Mouse (Mus musculus) liver, adult 2 months (tissue): ENCODE data around the gene Aldh3b3. TPM values are rescaled to one million over a fixed set of nuclear protein-coding genes. Genes with fewer than 3 reads are reported as not detected.
A peak's percentile ranks its signal among the peaks of the same experiment; 100 is the strongest.
"Not testable (repeated sequence)": the region's sequence is repeated elsewhere in the genome, so short reads cannot be mapped to it uniquely, and the experiment has no call there.

Experiments used
- DNase-seq: peaks from one replicate; pipeline ENCODE4 v3.0.0-alpha.2; 2011; ENCODE audit warnings: low read depth, low spot score; ENCODE audit errors: extremely low read depth
- H3K27ac ChIP-seq: fragments of 200-500 bp; replicated peaks from 2 replicates; pipeline ENCODE4 v1.5.1; 2012; ENCODE audit warnings: low read depth, mild to moderate bottlenecking, control low read depth, inconsistent platforms, low read length; ENCODE audit not compliant: insufficient read depth
- H3K27me3 ChIP-seq: fragments of 200-500 bp; 2 replicates; pipeline ENCODE4 v1.6.1; 2012; ENCODE audit warnings: mild to moderate bottlenecking, moderate library complexity, low read length, inconsistent platforms; ENCODE audit not compliant: control insufficient read depth, insufficient read depth
- H3K36me3 ChIP-seq: fragments of 200-500 bp; 2 replicates; pipeline ENCODE4 v1.6.1; 2012; ENCODE audit warnings: low read length, inconsistent platforms; ENCODE audit not compliant: control insufficient read depth, insufficient read depth
- H3K4me1 ChIP-seq: fragments of 200-500 bp; 2 replicates; pipeline ENCODE4 v1.6.1; 2011; ENCODE audit warnings: low read length; ENCODE audit not compliant: control insufficient read depth, insufficient read depth
- H3K4me3 ChIP-seq: fragments of 200-500 bp; 2 replicates; pipeline ENCODE4 v1.5.1; 2011; ENCODE audit warnings: low read depth, mild to moderate bottlenecking, control low read depth, low read length, moderate library complexity; ENCODE audit not compliant: insufficient read depth
- H3K79me2 ChIP-seq: fragments of 200-500 bp; 2 replicates; pipeline ENCODE4 v1.6.1; 2012; ENCODE audit warnings: inconsistent platforms, mild to moderate bottlenecking, low read length, moderate library complexity; ENCODE audit not compliant: control insufficient read depth, insufficient read depth
- H3K9ac ChIP-seq: fragments of 200-500 bp; 2 replicates; pipeline ENCODE4 v1.6.1; 2012; ENCODE audit warnings: low read depth, mild to moderate bottlenecking, control low read depth, inconsistent platforms, low read length
- CTCF ChIP-seq: fragments of 200-500 bp; IDR thresholded peaks from 2 replicates; pipeline ENCODE4 v1.5.1; 2011; ENCODE audit warnings: low read depth, low read length, control low read depth
- POLR2A ChIP-seq: fragments of 200-500 bp; IDR thresholded peaks from 2 replicates; pipeline ENCODE4 v1.6.1; 2011; ENCODE audit warnings: low read length, control low read depth; ENCODE audit not compliant: insufficient read depth; ENCODE audit errors: extremely low read depth
- WGBS: fragments of 180-500 bp; shearing (Covaris S2); methylation state at CpG from one replicate; pipeline ENCODE4 v1.1.7; 2018; 5-methylcytosine and 5-hydroxymethylcytosine counted together
- polyA plus RNA-seq: library from polyadenylated mRNA; depleted of rRNA; stranded (reverse); fragments of >200 nt; gene quantifications from 2 replicates; pipeline ENCODE4 v1.2.3, GENCODE M21; 2012
- total RNA-seq: library from RNA; depleted of rRNA; stranded (reverse); fragments of >200 nt; gene quantifications from 2 replicates; pipeline ENCODE4 v1.2.3, GENCODE M21; 2014

Gene Aldh3b3
- total and polyA plus RNA-seq, 2 experiments = 0.74 to 7.7 TPM

- no peak within 1 kb of the TSS for H3K4me3 ChIP-seq
- H3K79me2 ChIP-seq = no peaks in the 10 kb centered on the region
- no peak for DNase-seq
- H3K9ac ChIP-seq = no peak within 1 kb of the TSS
- no peaks in the 10 kb centered on the region for H3K27me3 ChIP-seq
- H3K4me1 ChIP-seq = no peaks in the 10 kb centered on the region
- no peaks in the 10 kb centered on the region for H3K36me3 ChIP-seq
- 80% methylated on average over 9 of the region's 9 CpGs for WGBS
- H3K27ac ChIP-seq = no peak within 1 kb of the TSS
- TF ChIP-seq CTCF = no peak
- no peak for TF ChIP-seq POLR2A
These were observed 13.8 kb downstream of the Aldh3b3 start, which contains the start of gene Aldh3b2 for GRCm38 (mm10) chr19:3972229-3972628. TSS of gene Aldh3b2 (plus strand) at chr19:3972328.

GRCm38 (mm10) chr19:3974608-3975007, 16.2 kb downstream of the Aldh3b3 start:
- H3K4me1 ChIP-seq, H3K27me3 ChIP-seq, H3K36me3 ChIP-seq, H3K27ac ChIP-seq, H3K79me2 ChIP-seq, DNase-seq, H3K4me3 ChIP-seq, H3K9ac ChIP-seq: not testable (repeated sequence)
- WGBS = 91% methylated on average over 6 of the region's 6 CpGs

GRCm38 (mm10) chr19:3975866-3976265, 17.4 kb downstream of the Aldh3b3 start:
- H3K4me3 ChIP-seq = no peak overlapping the region
- H3K4me1 ChIP-seq = no peaks in the 10 kb centered on the region
- DNase-seq = no peak
- H3K9ac ChIP-seq = no peak overlapping the region
- H3K79me2 ChIP-seq = no peaks in the 10 kb centered on the region
- no peaks in the 10 kb centered on the region for H3K27me3 ChIP-seq
- 90% methylated on average over 2 of the region's 2 CpGs for WGBS
- H3K27ac ChIP-seq = no peak overlapping the region
- TF ChIP-seq CTCF = no peak
- no peak for TF ChIP-seq POLR2A
- no peaks in the 10 kb centered on the region for H3K36me3 ChIP-seq

GRCm38 (mm10) chr19:3980309-3980708, 21.9 kb downstream of the Aldh3b3 start:
- H3K9ac ChIP-seq = no peak overlapping the region
- H3K4me1 ChIP-seq = peaks cover 10% of the 10 kb centered on the region
- H3K27ac ChIP-seq = no peak overlapping the region
- no peak overlapping the region for H3K4me3 ChIP-seq
- DNase-seq = peak; percentile 64
- 12% methylated on average over 4 of the region's 4 CpGs for WGBS
- no peaks in the 10 kb centered on the region for H3K79me2 ChIP-seq
- H3K36me3 ChIP-seq = no peaks in the 10 kb centered on the region
- H3K27me3 ChIP-seq = no peaks in the 10 kb centered on the region
- TF ChIP-seq CTCF (peak; percentile 58), POLR2A (no peak)

- WGBS = 89% methylated on average over 9 of the region's 9 CpGs
- no peak overlapping the region for H3K4me3 ChIP-seq
- H3K4me1 ChIP-seq = peaks cover 16% of the 10 kb centered on the region
- no peak overlapping the region for H3K9ac ChIP-seq
- TF ChIP-seq POLR2A (no peak), CTCF (no peak)
- H3K27me3 ChIP-seq = no peaks in the 10 kb centered on the region
- H3K27ac ChIP-seq = no peak overlapping the region
- no peaks in the 10 kb centered on the region for H3K79me2 ChIP-seq
- DNase-seq = no peak
- no peaks in the 10 kb centered on the region for H3K36me3 ChIP-seq
These were observed 22.5 kb downstream of the Aldh3b3 start for GRCm38 (mm10) chr19:3980917-3981316.

- TF ChIP-seq CTCF = no peak
- TF ChIP-seq POLR2A = no peak
- peak; percentile 34 for DNase-seq
- Histone ChIP-seq H3K4me3 (no peak overlapping the region), H3K9ac (no peak overlapping the region), H3K4me1 (peaks cover 28% of the 10 kb centered on the region), H3K27ac (no peak overlapping the region), H3K27me3 (no peaks in the 10 kb centered on the region), H3K36me3 (peaks cover under 1% of the 10 kb centered on the region; the same call in 1 of the 2 replicates), H3K79me2 (no peaks in the 10 kb centered on the region)
- 78% methylated on average over 9 of the region's 9 CpGs for WGBS
These were observed 25.2 kb downstream of the Aldh3b3 start for GRCm38 (mm10) chr19:3983527-3984200.
